Mouse (Mus musculus): ENCODE measurements at regions not wholly inside any gene's neighbourhood (a gene's known extent, or its start where the extent isn't known, plus 50 kb on each side); places are given as distances from the start of the nearest gene placed in this dataset.

DNA sequence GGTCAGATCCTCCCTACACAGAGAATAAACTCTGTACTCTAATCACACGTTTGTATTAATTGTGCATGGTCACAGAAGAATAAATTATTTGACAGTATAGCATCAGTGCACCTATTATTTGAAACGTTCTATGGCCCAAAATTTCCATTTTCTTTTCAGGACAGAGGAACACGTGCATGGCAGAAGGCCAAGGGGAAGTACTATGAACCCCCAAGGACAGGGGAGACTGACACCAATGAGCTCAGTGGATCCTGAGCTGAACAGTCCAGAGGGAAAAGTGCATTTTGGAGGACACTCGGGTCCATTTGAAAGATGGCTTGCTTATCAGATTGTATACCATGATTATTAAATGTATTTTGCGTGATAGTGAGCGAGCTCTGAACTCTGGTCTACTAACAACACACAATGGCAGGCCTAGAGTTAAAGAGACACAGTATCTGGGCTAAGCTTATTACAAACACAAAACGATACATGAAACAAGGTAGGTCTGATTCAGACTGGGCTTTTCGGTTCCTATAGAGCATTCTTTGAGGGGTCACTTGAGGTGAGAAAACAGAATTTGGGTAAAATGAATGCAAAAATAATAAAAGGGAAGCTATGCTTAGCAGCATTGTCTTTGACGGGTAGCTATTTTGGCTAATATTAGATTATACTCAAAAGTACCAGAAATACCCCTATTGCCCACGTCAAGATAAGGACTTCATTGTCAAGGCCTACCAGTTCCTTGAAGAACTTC is 1431.7 kb downstream of the Slc22a22 start:
- no peak for TF ChIP-seq EP300 (IDR thresholded peaks at IDR 0.05)
- TF ChIP-seq CTCF (IDR thresholded peaks at IDR 0.05), result no peak

Data from lung, postnatal 0 days (tissue).